Mouse (Mus musculus): ENCODE measurements around the gene Gsk3a.

DNA sequence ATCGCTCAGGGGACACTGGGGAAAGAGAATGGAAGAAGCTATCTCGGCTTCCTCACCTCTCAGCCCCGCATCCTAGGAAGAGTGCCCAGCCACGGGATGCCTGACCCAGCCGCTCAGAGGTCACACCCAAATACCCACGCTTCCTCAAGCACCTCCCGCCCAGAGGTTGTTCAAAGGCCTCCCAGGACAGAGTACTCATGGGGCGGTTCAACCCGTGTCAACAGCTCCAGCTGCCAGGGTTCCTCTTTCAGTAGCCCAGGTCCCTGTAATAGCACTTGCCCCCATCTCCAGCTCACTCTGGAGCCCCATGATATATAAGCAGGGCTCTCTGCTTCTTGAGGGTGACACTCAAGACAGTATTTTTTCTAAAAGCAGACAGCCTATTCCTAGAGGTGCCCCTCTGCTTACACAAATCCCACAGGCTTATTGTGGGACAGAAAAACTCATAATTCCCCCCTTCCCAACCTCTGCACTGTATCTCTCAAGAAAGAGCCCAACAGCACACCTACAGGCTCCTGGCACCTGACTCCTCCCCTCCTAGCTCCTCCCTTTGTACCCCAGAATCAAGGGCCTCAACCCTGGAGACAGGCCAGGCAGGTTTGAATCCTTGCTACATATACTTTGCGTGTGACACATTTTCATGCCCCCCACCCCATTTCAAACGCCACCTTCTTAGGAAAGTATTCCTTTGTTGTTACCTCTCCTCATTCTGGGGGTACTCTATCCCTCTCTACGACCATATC lies 19.8 kb downstream of the Gsk3a start:
- TF ChIP-seq POLR2A (IDR thresholded peaks at IDR 0.05; ENCODE audit: borderline replicate concordance, insufficient read depth, low read length) (no peak), CTCF (IDR thresholded peaks at IDR 0.05; ENCODE audit: borderline replicate concordance, insufficient read depth, low read depth, low read length) (no peak)
